In genomic region chr8:72899321-72899720, GRCm38 (mm10) we compare ENCODE assay signal across 31 mouse cellular contexts.
"Had no signal": no experiment of that assay in that cellular context is flagged by ENCODE, and none has a peak within 500 bp of the region (broad histone marks: within the 10 kb centered on the region; RNA-seq: fewer than 3 reads in every experiment).

No protein-coding gene starts in this region.

- H3K9ac ChIP-seq: limb, embryonic 12.5 days; limb, embryonic 13.5 days; limb, embryonic 15.5 days; liver, embryonic 12.5 days; liver, embryonic 13.5 days; liver, embryonic 14.5 days; liver, embryonic 15.5 days; liver, postnatal 0 days; lung, embryonic 14.5 days; lung, embryonic 15.5 days; midbrain, embryonic 12.5 days; midbrain, embryonic 13.5 days; midbrain, embryonic 15.5 days had no signal

- H3K36me3 ChIP-seq: limb, embryonic 10.5 days; limb, embryonic 12.5 days; limb, embryonic 13.5 days; limb, embryonic 15.5 days; liver, embryonic 12.5 days; liver, embryonic 13.5 days; liver, embryonic 15.5 days; lung, embryonic 15.5 days; midbrain, embryonic 10.5 days; midbrain, embryonic 12.5 days; midbrain, embryonic 13.5 days; midbrain, embryonic 15.5 days had no signal

- DNase-seq: left cerebral cortex, postnatal 4 days; liver; liver, embryonic 13.5 days; liver, postnatal 0 days; lung, adult 18-20 months; lung, adult 2 months; lung, embryonic 14.5 days; lung, postnatal 10 days; lung, postnatal 14 days; lung, postnatal 36 days; lung, postnatal 4 days; midbrain, embryonic 14.5 days had no signal

- H3K27me3 ChIP-seq: limb, embryonic 12.5 days; limb, embryonic 13.5 days; limb, embryonic 15.5 days; liver, embryonic 12.5 days; liver, embryonic 13.5 days; liver, embryonic 15.5 days; lung, embryonic 15.5 days; megakaryocyte, embryonic 14.5 days; midbrain, embryonic 12.5 days; midbrain, embryonic 13.5 days; midbrain, embryonic 15.5 days had no signal

- H3K27ac ChIP-seq: limb, embryonic 10.5 days; limb, embryonic 12.5 days; limb, embryonic 13.5 days; limb, embryonic 15.5 days; liver, embryonic 12.5 days; liver, embryonic 13.5 days; liver, embryonic 14.5 days; liver, embryonic 15.5 days; lung, embryonic 15.5 days; macrophage; midbrain, embryonic 10.5 days; midbrain, embryonic 12.5 days; midbrain, embryonic 13.5 days; midbrain, embryonic 15.5 days had no signal

- H3K4me1 ChIP-seq: limb, embryonic 10.5 days; limb, embryonic 12.5 days; limb, embryonic 13.5 days; limb, embryonic 15.5 days; liver, embryonic 12.5 days; liver, embryonic 13.5 days; liver, embryonic 15.5 days; lung, embryonic 15.5 days; megakaryocyte, embryonic 14.5 days; midbrain, embryonic 10.5 days; midbrain, embryonic 12.5 days; midbrain, embryonic 13.5 days; midbrain, embryonic 15.5 days had no signal

- H3K9me3 ChIP-seq: limb, embryonic 10.5 days; limb, embryonic 12.5 days; limb, embryonic 13.5 days; limb, embryonic 15.5 days; liver, embryonic 12.5 days; liver, embryonic 13.5 days; liver, embryonic 15.5 days; lung, embryonic 15.5 days; megakaryocyte, embryonic 14.5 days; midbrain, embryonic 10.5 days; midbrain, embryonic 12.5 days; midbrain, embryonic 13.5 days; midbrain, embryonic 15.5 days had no signal

- ATAC-seq: liver, embryonic 12.5 days; liver, postnatal 0 days; lung, postnatal 0 days; midbrain, embryonic 13.5 days; midbrain, embryonic 15.5 days; midbrain, embryonic 16.5 days had no signal

- H3K4me3 ChIP-seq: limb, embryonic 10.5 days; limb, embryonic 12.5 days; limb, embryonic 13.5 days; limb, embryonic 15.5 days; liver, embryonic 12.5 days; liver, embryonic 13.5 days; liver, embryonic 15.5 days; lung, embryonic 15.5 days; megakaryocyte, embryonic 14.5 days; midbrain, embryonic 10.5 days; midbrain, embryonic 12.5 days; midbrain, embryonic 13.5 days; midbrain, embryonic 15.5 days; myocyte had no signal

- H3K4me2 ChIP-seq: limb, embryonic 12.5 days; limb, embryonic 13.5 days; limb, embryonic 15.5 days; liver, embryonic 11.5 days; liver, embryonic 12.5 days; liver, embryonic 13.5 days; liver, embryonic 15.5 days; lung, embryonic 14.5 days; lung, embryonic 15.5 days; midbrain, embryonic 11.5 days; midbrain, embryonic 12.5 days; midbrain, embryonic 13.5 days; midbrain, embryonic 15.5 days had no signal
